Mouse (Mus musculus) thymus, postnatal 4 days (tissue): ENCODE results near the gene Mrpl39.

ENCODE experiments used
- DNase-seq: peaks from one replicate; pipeline ENCODE4 v3.0.0; 2021

Mrpl39 gene

GRCm38 (mm10) chr16:84681991-84682390, 53.6 kb downstream of the Mrpl39 start:
- no peak for DNase-seq

- no peak for DNase-seq
These were observed 54.8 kb downstream of the Mrpl39 start for GRCm38 (mm10) chr16:84680760-84681159.

GRCm38 (mm10) chr16:84677292-84677691, 58.2 kb downstream of the Mrpl39 start:
- DNase-seq, result no peak
